Mouse (Mus musculus): ENCODE measurements around the gene Dscam. TPM values are rescaled to one million over a fixed set of nuclear protein-coding genes. Genes with fewer than 3 reads are reported as not detected.

The Dscam gene
- polyA plus RNA-seq, 1 experiment from 2014 or later = 0.81 TPM

- H3K4me3 ChIP-seq (ENCODE audit: low read depth, low read length) = no peak overlapping the region
- H3K27me3 ChIP-seq (ENCODE audit: control insufficient read depth, insufficient read depth, low read length) = no peaks in the 10 kb centered on the region
- no peaks in the 10 kb centered on the region for H3K4me1 ChIP-seq (ENCODE audit: control insufficient read depth, insufficient read depth, low read length)
- ATAC-seq (replicated peaks; ENCODE audit: insufficient number of reproducible peaks, low FRiP score, low TSS enrichment, low read depth) (no peak), DNase-seq (ENCODE audit: low spot score) (no peak)
- no peak overlapping the region for H3K4me2 ChIP-seq (ENCODE audit: low read depth, low read length)
- H3K9me3 ChIP-seq (replicated peaks; ENCODE audit: control insufficient read depth, low read length) = no peaks in the 10 kb centered on the region
- no peak overlapping the region for H3K27ac ChIP-seq (replicated peaks; ENCODE audit: low read depth, low read length)
- no peaks in the 10 kb centered on the region for H3K36me3 ChIP-seq (replicated peaks; ENCODE audit: control insufficient read depth, insufficient read depth, low read depth, low read length)
- WGBS = 68% methylated on average over 3 of the region's 3 CpGs
- H3K9ac ChIP-seq (replicated peaks; ENCODE audit: low read length) = no peak overlapping the region
Measured at GRCm38 (mm10) chr16:96567428-96567827, 603.1 kb downstream of the Dscam start.

- Histone ChIP-seq H3K27me3 (ENCODE audit: control insufficient read depth, insufficient read depth, low read length) (no peaks in the 10 kb centered on the region), H3K4me1 (ENCODE audit: control insufficient read depth, insufficient read depth, low read length) (no peaks in the 10 kb centered on the region), H3K9me3 (replicated peaks; ENCODE audit: control insufficient read depth, low read length) (no peaks in the 10 kb centered on the region), H3K4me2 (ENCODE audit: low read depth, low read length) (no peak overlapping the region), H3K9ac (replicated peaks; ENCODE audit: low read length) (no peak overlapping the region), H3K36me3 (replicated peaks; ENCODE audit: control insufficient read depth, insufficient read depth, low read depth, low read length) (no peaks in the 10 kb centered on the region), H3K27ac (replicated peaks; ENCODE audit: low read depth, low read length) (no peak overlapping the region), H3K4me3 (ENCODE audit: low read depth, low read length) (no peak overlapping the region)
- ATAC-seq (replicated peaks; ENCODE audit: insufficient number of reproducible peaks, low FRiP score, low TSS enrichment, low read depth) = no peak
- DNase-seq (ENCODE audit: low spot score) = no peak
- WGBS = 64% methylated on average over 8 of the region's 8 CpGs
Measured at GRCm38 (mm10) chr16:96563350-96564257, 606.9 kb downstream of the Dscam start.

- DNase-seq (ENCODE audit: low spot score) (no peak), ATAC-seq (replicated peaks; ENCODE audit: insufficient number of reproducible peaks, low FRiP score, low TSS enrichment, low read depth) (no peak)
- H3K4me2 ChIP-seq (ENCODE audit: low read depth, low read length) = no peak overlapping the region
- H3K9ac ChIP-seq (replicated peaks; ENCODE audit: low read length) = no peak overlapping the region
- no peak overlapping the region for H3K4me3 ChIP-seq (ENCODE audit: low read depth, low read length)
- H3K27me3 ChIP-seq (ENCODE audit: control insufficient read depth, insufficient read depth, low read length) = no peaks in the 10 kb centered on the region
- H3K4me1 ChIP-seq (ENCODE audit: control insufficient read depth, insufficient read depth, low read length) = no peaks in the 10 kb centered on the region
- H3K27ac ChIP-seq (replicated peaks; ENCODE audit: low read depth, low read length) = no peak overlapping the region
- no peaks in the 10 kb centered on the region for H3K9me3 ChIP-seq (replicated peaks; ENCODE audit: control insufficient read depth, low read length)
- no peaks in the 10 kb centered on the region for H3K36me3 ChIP-seq (replicated peaks; ENCODE audit: control insufficient read depth, insufficient read depth, low read depth, low read length)
Measured at GRCm38 (mm10) chr16:96559796-96560195, 610.8 kb downstream of the Dscam start.

GRCm38 (mm10) chr16:96558341-96558740 lies 612.2 kb downstream of the Dscam start:
- 77% methylated on average over 1 of the region's 1 CpGs for WGBS
- H3K27me3 ChIP-seq (ENCODE audit: control insufficient read depth, insufficient read depth, low read length) = no peaks in the 10 kb centered on the region
- ATAC-seq (replicated peaks; ENCODE audit: insufficient number of reproducible peaks, low FRiP score, low TSS enrichment, low read depth) = no peak
- H3K36me3 ChIP-seq (replicated peaks; ENCODE audit: control insufficient read depth, insufficient read depth, low read depth, low read length) = no peaks in the 10 kb centered on the region
- no peaks in the 10 kb centered on the region for H3K4me1 ChIP-seq (ENCODE audit: control insufficient read depth, insufficient read depth, low read length)
- no peak overlapping the region for H3K27ac ChIP-seq (replicated peaks; ENCODE audit: low read depth, low read length)
- no peaks in the 10 kb centered on the region for H3K9me3 ChIP-seq (replicated peaks; ENCODE audit: control insufficient read depth, low read length)
- no peak overlapping the region for H3K4me2 ChIP-seq (ENCODE audit: low read depth, low read length)
- H3K4me3 ChIP-seq (ENCODE audit: low read depth, low read length) = no peak overlapping the region
- no peak for DNase-seq (ENCODE audit: low spot score)
- H3K9ac ChIP-seq (replicated peaks; ENCODE audit: low read length) = no peak overlapping the region

GRCm38 (mm10) chr16:96556621-96557020 lies 613.9 kb downstream of the Dscam start:
- H3K4me3 ChIP-seq (ENCODE audit: low read depth, low read length) = no peak overlapping the region
- no peaks in the 10 kb centered on the region for H3K36me3 ChIP-seq (replicated peaks; ENCODE audit: control insufficient read depth, insufficient read depth, low read depth, low read length)
- H3K9ac ChIP-seq (replicated peaks; ENCODE audit: low read length) = no peak overlapping the region
- DNase-seq (ENCODE audit: low spot score) = no peak
- 72% methylated on average over 3 of the region's 3 CpGs for WGBS
- no peaks in the 10 kb centered on the region for H3K4me1 ChIP-seq (ENCODE audit: control insufficient read depth, insufficient read depth, low read length)
- no peaks in the 10 kb centered on the region for H3K9me3 ChIP-seq (replicated peaks; ENCODE audit: control insufficient read depth, low read length)
- H3K27me3 ChIP-seq (ENCODE audit: control insufficient read depth, insufficient read depth, low read length) = no peaks in the 10 kb centered on the region
- no peak overlapping the region for H3K4me2 ChIP-seq (ENCODE audit: low read depth, low read length)
- H3K27ac ChIP-seq (replicated peaks; ENCODE audit: low read depth, low read length) = no peak overlapping the region
- no peak for ATAC-seq (replicated peaks; ENCODE audit: insufficient number of reproducible peaks, low FRiP score, low TSS enrichment, low read depth)

- no peak overlapping the region for H3K4me3 ChIP-seq (ENCODE audit: low read depth, low read length)
- ATAC-seq (replicated peaks; ENCODE audit: insufficient number of reproducible peaks, low FRiP score, low TSS enrichment, low read depth) (no peak), DNase-seq (ENCODE audit: low spot score) (no peak)
- H3K27ac ChIP-seq (replicated peaks; ENCODE audit: low read depth, low read length) = no peak overlapping the region
- H3K4me1 ChIP-seq (ENCODE audit: control insufficient read depth, insufficient read depth, low read length) = no peaks in the 10 kb centered on the region
- no peak overlapping the region for H3K4me2 ChIP-seq (ENCODE audit: low read depth, low read length)
- H3K27me3 ChIP-seq (ENCODE audit: control insufficient read depth, insufficient read depth, low read length) = no peaks in the 10 kb centered on the region
- H3K9ac ChIP-seq (replicated peaks; ENCODE audit: low read length) = no peak overlapping the region
- no peaks in the 10 kb centered on the region for H3K36me3 ChIP-seq (replicated peaks; ENCODE audit: control insufficient read depth, insufficient read depth, low read depth, low read length)
- 81% methylated on average over 4 of the region's 4 CpGs for WGBS
- no peaks in the 10 kb centered on the region for H3K9me3 ChIP-seq (replicated peaks; ENCODE audit: control insufficient read depth, low read length)
Measured at GRCm38 (mm10) chr16:96555412-96555811, 615.1 kb downstream of the Dscam start.

GRCm38 (mm10) chr16:96552680-96553079 lies 617.9 kb downstream of the Dscam start:
- Histone ChIP-seq H3K4me2 (ENCODE audit: low read depth, low read length) (no peak overlapping the region), H3K9ac (replicated peaks; ENCODE audit: low read length) (no peak overlapping the region), H3K4me3 (ENCODE audit: low read depth, low read length) (no peak overlapping the region), H3K36me3 (replicated peaks; ENCODE audit: control insufficient read depth, insufficient read depth, low read depth, low read length) (no peaks in the 10 kb centered on the region), H3K27me3 (ENCODE audit: control insufficient read depth, insufficient read depth, low read length) (no peaks in the 10 kb centered on the region), H3K9me3 (replicated peaks; ENCODE audit: control insufficient read depth, low read length) (no peaks in the 10 kb centered on the region), H3K4me1 (ENCODE audit: control insufficient read depth, insufficient read depth, low read length) (no peaks in the 10 kb centered on the region), H3K27ac (replicated peaks; ENCODE audit: low read depth, low read length) (no peak overlapping the region)
- WGBS = 81% methylated on average over 2 of the region's 2 CpGs
- DNase-seq (ENCODE audit: low spot score) = no peak
- no peak for ATAC-seq (replicated peaks; ENCODE audit: insufficient number of reproducible peaks, low FRiP score, low TSS enrichment, low read depth)

GRCm38 (mm10) chr16:96541056-96541455 lies 629.5 kb downstream of the Dscam start:
- DNase-seq (ENCODE audit: low spot score) (no peak), ATAC-seq (replicated peaks; ENCODE audit: insufficient number of reproducible peaks, low FRiP score, low TSS enrichment, low read depth) (no peak)
- 58% methylated on average over 2 of the region's 2 CpGs for WGBS
- Histone ChIP-seq H3K36me3 (replicated peaks; ENCODE audit: control insufficient read depth, insufficient read depth, low read depth, low read length) (no peaks in the 10 kb centered on the region), H3K9me3 (replicated peaks; ENCODE audit: control insufficient read depth, low read length) (no peaks in the 10 kb centered on the region), H3K4me2 (ENCODE audit: low read depth, low read length) (no peak overlapping the region), H3K9ac (replicated peaks; ENCODE audit: low read length) (no peak overlapping the region), H3K4me3 (ENCODE audit: low read depth, low read length) (no peak overlapping the region), H3K4me1 (ENCODE audit: control insufficient read depth, insufficient read depth, low read length) (no peaks in the 10 kb centered on the region), H3K27me3 (ENCODE audit: control insufficient read depth, insufficient read depth, low read length) (no peaks in the 10 kb centered on the region), H3K27ac (replicated peaks; ENCODE audit: low read depth, low read length) (no peak overlapping the region)
